Mouse (Mus musculus): ENCODE results near the gene Ext2.

DNA sequence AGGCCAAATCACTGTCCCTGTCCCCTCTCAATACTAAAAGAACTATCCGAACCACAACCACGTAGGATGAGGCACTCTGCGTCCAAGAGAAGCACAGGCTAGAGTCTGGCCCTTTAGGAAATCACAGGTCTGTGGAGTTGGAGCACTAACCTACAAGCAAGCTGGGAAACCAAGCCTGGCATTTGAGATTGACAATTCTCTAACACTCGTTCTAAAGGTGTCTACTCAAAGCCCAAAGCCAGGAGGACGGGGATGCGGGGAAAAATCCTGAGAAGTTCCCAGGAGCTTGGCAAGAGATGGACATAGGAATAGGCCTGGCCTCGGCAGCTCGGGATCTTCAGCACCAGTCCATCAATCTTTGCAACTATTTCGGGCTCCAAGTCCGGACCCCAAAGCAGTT lies 177.2 kb downstream of the Ext2 start:
- no peak for TF ChIP-seq GATA1 (IDR thresholded peaks at IDR 0.05; ENCODE audit: borderline replicate concordance, low read length)
- TF ChIP-seq FLI1 (IDR thresholded peaks at IDR 0.05; ENCODE audit: low read length) = no peak

Data from megakaryocyte, embryonic 14.5 days (primary cell).